Comparison of ENCODE assay signal across 8 mouse cellular contexts in genomic region chr7:145159283-145160240, GRCm38 (mm10). TPM values are rescaled to one million over a fixed set of nuclear protein-coding genes. Genes with fewer than 3 reads are reported as not detected.
DNase-seq lines count a peak whose midpoint lies in the region; ATAC-seq and TF ChIP-seq lines count a peak whose summit lies in the region.

No protein-coding gene starts in this region.

- TF ChIP-seq POLR2A in lung, adult 2 months (IDR thresholded peaks at IDR 0.05; ENCODE audit: borderline replicate concordance, extremely low read depth, low read depth, low read length), result no peak

- H3K27ac ChIP-seq in heart, embryonic 11.5 days (ENCODE audit: low read depth, low read length), result peak overlapping the region; percentile 43; the same call in 1 of the 2 replicates
- peak overlapping the region; percentile 51; the same call in 1 of the 2 replicates for H3K27ac ChIP-seq in embryonic facial prominence, embryonic 13.5 days
- no peak overlapping the region for H3K27ac ChIP-seq in intestine, embryonic 14.5 days (ENCODE audit: low read depth)
- H3K27ac ChIP-seq in stomach, embryonic 15.5 days, result no peak overlapping the region

- H3K9me3 ChIP-seq in heart, embryonic 11.5 days (replicated peaks; ENCODE audit: control insufficient read depth, low read length), result no peaks in the 10 kb centered on the region
- no peaks in the 10 kb centered on the region for H3K9me3 ChIP-seq in embryonic facial prominence, embryonic 13.5 days
- H3K9me3 ChIP-seq in intestine, embryonic 14.5 days (ENCODE audit: control insufficient read depth, low read length), result no peaks in the 10 kb centered on the region
- H3K9me3 ChIP-seq in stomach, embryonic 15.5 days, result no peaks in the 10 kb centered on the region

- H3K4me2 ChIP-seq in heart, embryonic 11.5 days, result no peak overlapping the region
- H3K4me2 ChIP-seq in embryonic facial prominence, embryonic 13.5 days, result no peak overlapping the region
- H3K4me2 ChIP-seq in intestine, embryonic 14.5 days (ENCODE audit: low read length), result no peak overlapping the region
- no peak overlapping the region for H3K4me2 ChIP-seq in stomach, embryonic 15.5 days

- H3K9ac ChIP-seq in heart, embryonic 11.5 days (ENCODE audit: low read depth, low read length), result peak overlapping the region; percentile 46; the same call in 1 of the 2 replicates
- H3K9ac ChIP-seq in embryonic facial prominence, embryonic 13.5 days, result peak overlapping the region; percentile 1; the same call in 1 of the 2 replicates
- H3K9ac ChIP-seq in intestine, embryonic 14.5 days (ENCODE audit: low read length), result no peak overlapping the region
- no peak overlapping the region for H3K9ac ChIP-seq in stomach, embryonic 15.5 days

- H3K27me3 ChIP-seq in heart, embryonic 11.5 days (ENCODE audit: control insufficient read depth, insufficient read depth, low read length), result no peaks in the 10 kb centered on the region
- no peaks in the 10 kb centered on the region; the same call in 1 of the 2 replicates for H3K27me3 ChIP-seq in embryonic facial prominence, embryonic 13.5 days
- H3K27me3 ChIP-seq in intestine, embryonic 14.5 days (replicated peaks; ENCODE audit: control insufficient read depth, insufficient read depth, low read length), result no peaks in the 10 kb centered on the region
- no peaks in the 10 kb centered on the region for H3K27me3 ChIP-seq in stomach, embryonic 15.5 days (replicated peaks)

- ATAC-seq in heart, embryonic 11.5 days (replicated peaks; ENCODE audit: insufficient number of reproducible peaks, low FRiP score, low TSS enrichment), result no peak
- ATAC-seq in embryonic facial prominence, embryonic 13.5 days (ENCODE audit: insufficient number of reproducible peaks, insufficient read depth, low FRiP score, low TSS enrichment, low read depth), result peak; percentile 78; the same call in 1 of the 2 replicates
- ATAC-seq in intestine, embryonic 14.5 days (replicated peaks; ENCODE audit: low FRiP score, low TSS enrichment, low read depth), result 0 out of 2 replicates have a peak, but pooled peaks have one; percentile 32
- ATAC-seq in stomach, embryonic 15.5 days (ENCODE audit: insufficient read depth, low FRiP score, low read depth), result peak; percentile 79

- WGBS in heart, embryonic 11.5 days (ENCODE audit: insufficient replicate concordance), result 55% methylated on average over 13 of the region's 13 CpGs
- WGBS in embryonic facial prominence, embryonic 13.5 days, result 53% methylated on average over 13 of the region's 13 CpGs
- WGBS in intestine, embryonic 14.5 days, result 45% methylated on average over 13 of the region's 13 CpGs
- WGBS in lung, adult 2 months, result 68% methylated on average over 13 of the region's 13 CpGs
- 53% methylated on average over 13 of the region's 13 CpGs for WGBS in stomach, embryonic 15.5 days

- no peaks in the 10 kb centered on the region for H3K36me3 ChIP-seq in heart, embryonic 11.5 days (ENCODE audit: control insufficient read depth, insufficient read depth, low read length)
- no peaks in the 10 kb centered on the region for H3K36me3 ChIP-seq in embryonic facial prominence, embryonic 13.5 days
- H3K36me3 ChIP-seq in intestine, embryonic 14.5 days (ENCODE audit: control insufficient read depth, insufficient read depth, low read length), result no peaks in the 10 kb centered on the region
- H3K36me3 ChIP-seq in stomach, embryonic 15.5 days, result no peaks in the 10 kb centered on the region

- DNase-seq in heart, adult 8-10 months (ENCODE audit: low spot score), result no peak
- peak; percentile 60 for DNase-seq in intestine, embryonic 14.5 days (ENCODE audit: low spot score)
- peak; percentile 43 for DNase-seq in lung, adult 2 months
- no peak for DNase-seq in cerebellum, adult 9-11 months
- DNase-seq in T-cell, adult 2 months (ENCODE audit: low spot score), result no peak

- no peak overlapping the region for H3K4me3 ChIP-seq in heart, embryonic 11.5 days (ENCODE audit: low read depth, low read length)
- no peak overlapping the region for H3K4me3 ChIP-seq in embryonic facial prominence, embryonic 13.5 days
- H3K4me3 ChIP-seq in intestine, embryonic 14.5 days (ENCODE audit: low read depth, low read length), result no peak overlapping the region
- H3K4me3 ChIP-seq in lung, adult 2 months (replicated peaks; ENCODE audit: extremely low read depth, low read depth, low read length), result no peak overlapping the region
- H3K4me3 ChIP-seq in stomach, embryonic 15.5 days (replicated peaks), result no peak overlapping the region

- no peak for TF ChIP-seq CTCF in lung, adult 2 months (IDR thresholded peaks at IDR 0.05; ENCODE audit: insufficient read depth, low read length)

- H3K4me1 ChIP-seq in heart, embryonic 11.5 days (ENCODE audit: control insufficient read depth, insufficient read depth, low read length), result peaks cover 12% of the 10 kb centered on the region
- peaks cover 25% of the 10 kb centered on the region for H3K4me1 ChIP-seq in embryonic facial prominence, embryonic 13.5 days
- H3K4me1 ChIP-seq in intestine, embryonic 14.5 days (replicated peaks; ENCODE audit: control insufficient read depth, insufficient read depth, low read length), result peaks cover 5% of the 10 kb centered on the region
- H3K4me1 ChIP-seq in lung, adult 2 months (ENCODE audit: control insufficient read depth, insufficient read depth, low read length), result peaks cover 4% of the 10 kb centered on the region
- H3K4me1 ChIP-seq in stomach, embryonic 15.5 days, result peaks cover 10% of the 10 kb centered on the region; the same call in 1 of the 2 replicates

RNA-seq across cellular contexts. Expression of gene 1810010D01Rik, which starts 48.4 kb away (rescaled TPM):
- not detected in 2 replicates for polyA plus RNA-seq in heart, embryonic 11.5 days (2014; fragmentation: Nextera tagmentation; extraction: Ambion mirVana)
- 1 to 10 TPM in 1 of 4 experiments, not detected in 3; 1.1 TPM for total RNA-seq in heart, adult 8-10 months (2022)
- 0.44 and 0.84 TPM in 2 replicates for polyA plus RNA-seq in embryonic facial prominence, embryonic 13.5 days (2015; fragmentation: Nextera tagmentation; extraction: Ambion mirVana)
- 0.69 and 2.1 TPM in 2 replicates for polyA plus RNA-seq in intestine, embryonic 14.5 days (2014; fragmentation: Nextera tagmentation; extraction: Ambion mirVana)
- polyA plus RNA-seq in lung, adult 2 months (2012; rRNA removed), result 5.6 and 8.4 TPM in 2 replicates
- 0.94 and 0.95 TPM in 2 replicates for polyA plus RNA-seq in stomach, embryonic 15.5 days (2015; fragmentation: Nextera tagmentation; extraction: Ambion mirVana)

Comparison
In these comparisons a context has a peak if more than half of its experiments do, and no peak if none do; other contexts are left out.
1. H3K27ac ChIP-seq: peak in heart, embryonic 11.5 days (single experiment) and embryonic facial prominence, embryonic 13.5 days (single experiment); none in intestine, embryonic 14.5 days (single experiment) and stomach, embryonic 15.5 days (single experiment).
2. H3K9ac ChIP-seq: peak in heart, embryonic 11.5 days (single experiment) and embryonic facial prominence, embryonic 13.5 days (single experiment); none in intestine, embryonic 14.5 days (single experiment) and stomach, embryonic 15.5 days (single experiment).
3. DNase-seq: peak in intestine, embryonic 14.5 days (single experiment) and lung, adult 2 months (single experiment); none in heart, adult 8-10 months (single experiment), cerebellum, adult 9-11 months (single experiment) and T-cell, adult 2 months (single experiment).